Mouse (Mus musculus): ENCODE results near the gene Cenpu. TPM values are rescaled to one million over a fixed set of nuclear protein-coding genes. Genes with fewer than 3 reads are reported as not detected.

Cenpu gene
- 5.1 and 5.3 TPM in 2 replicates for polyA plus RNA-seq (2015; fragmentation: Nextera tagmentation; extraction: Ambion mirVana)

GRCm38 (mm10) chr8:46551615-46552440 lies at the start of gene Cenpu:
Cenpu (plus strand) TSS chr8:46552028.

DNA sequence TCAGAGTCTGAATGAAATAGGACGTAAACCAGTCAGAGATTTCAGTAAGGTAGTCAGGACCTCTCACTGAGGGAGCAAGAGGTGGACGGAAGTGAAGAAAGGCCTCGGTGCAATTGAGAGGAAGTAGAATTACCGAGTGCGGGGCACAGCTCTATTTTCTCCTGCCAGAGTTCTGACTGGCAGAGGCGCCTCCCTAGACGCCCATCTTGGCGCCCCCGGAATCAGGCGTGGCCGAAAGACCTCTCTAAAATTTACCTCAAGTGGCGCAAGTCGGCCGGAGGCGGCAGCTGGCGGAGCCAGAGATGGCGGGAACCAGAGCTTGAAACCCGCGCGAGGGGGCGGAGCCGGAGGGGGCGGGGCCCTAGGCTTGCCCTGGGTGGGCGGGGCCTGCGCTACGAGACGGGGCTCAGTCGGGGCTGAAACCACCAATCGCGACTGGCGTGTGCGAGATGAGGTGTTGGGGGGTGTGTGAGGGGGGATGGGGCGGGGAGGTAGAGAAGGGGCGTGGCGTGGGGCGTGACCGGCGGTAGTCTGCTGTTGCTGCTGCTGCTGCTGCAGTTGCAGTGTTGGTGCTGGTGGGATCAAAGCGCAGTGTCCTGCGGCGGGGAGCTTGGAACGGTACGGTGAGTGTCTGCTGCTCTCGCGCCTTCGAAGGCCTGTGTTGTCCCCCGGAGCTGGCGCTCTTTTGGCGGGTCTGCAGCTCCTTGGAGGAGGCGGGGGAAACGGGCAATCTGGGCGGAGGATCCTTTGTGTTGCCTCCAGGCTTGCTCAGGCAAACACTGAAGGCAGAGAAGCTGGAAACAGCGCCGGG lies 65.3 kb downstream of the Cenpu start, which contains the start of the genes Primpol and Casp3:
Primpol (minus strand) TSS at position 334 of the 811 bp plus-strand sequence.
Casp3 (plus strand) TSS at position 413 of the 811 bp plus-strand sequence.

Other genes with a start within 250 kb of the Cenpu start
- gene Acsl1, start 81.0 kb upstream of the Cenpu start, polyA plus RNA-seq (2015; fragmentation: Nextera tagmentation; extraction: Ambion mirVana): 19.9 and 22.7 TPM in 2 replicates
- gene Primpol, start 65.2 kb downstream of the Cenpu start, polyA plus RNA-seq (2015; fragmentation: Nextera tagmentation; extraction: Ambion mirVana): 4.8 and 5.5 TPM in 2 replicates
- 146 and 151 TPM in 2 replicates for gene Casp3, start 65.3 kb downstream of the Cenpu start, polyA plus RNA-seq (2015; fragmentation: Nextera tagmentation; extraction: Ambion mirVana)
- 21.7 and 24.1 TPM in 2 replicates for gene Irf2, start 187.7 kb downstream of the Cenpu start, polyA plus RNA-seq (2015; fragmentation: Nextera tagmentation; extraction: Ambion mirVana)